Mouse (Mus musculus): ENCODE data around the gene Arhgap35. TPM values are rescaled to one million over a fixed set of nuclear protein-coding genes. Genes with fewer than 3 reads are reported as not detected.

Gene Arhgap35
- polyA plus RNA-seq, 1 experiment from 2014 or later = 3.4 TPM

- no peak for ATAC-seq
- Histone ChIP-seq H3K4me3 (ENCODE audit: low read depth, low read length) (no peak overlapping the region), H3K36me3 (ENCODE audit: control insufficient read depth, insufficient read depth) (no peaks in the 10 kb centered on the region), H3K4me2 (replicated peaks; ENCODE audit: low read depth) (no peak overlapping the region), H3K27ac (ENCODE audit: low read depth, low read length) (no peak overlapping the region), H3K9me3 (ENCODE audit: control insufficient read depth) (no peaks in the 10 kb centered on the region), H3K27me3 (replicated peaks; ENCODE audit: control insufficient read depth, insufficient read depth, low read length) (0 out of 2 replicates have a peak, but pooled peaks cover 4% of the 10 kb centered on the region), H3K9ac (ENCODE audit: low read depth, low read length) (no peak overlapping the region), H3K4me1 (replicated peaks; ENCODE audit: control insufficient read depth, insufficient read depth, low read length) (no peaks in the 10 kb centered on the region)
- no peak for TF ChIP-seq CTCF (IDR thresholded peaks at IDR 0.05; ENCODE audit: low read depth)
- 81% methylated on average over 8 of the region's 8 CpGs for WGBS
Measured at GRCm38 (mm10) chr7:16621066-16621622, 6.4 kb upstream of the Arhgap35 start.

- Histone ChIP-seq H3K4me3 (ENCODE audit: low read depth, low read length) (peak overlapping the region; percentile 19), H3K36me3 (ENCODE audit: control insufficient read depth, insufficient read depth) (no peaks in the 10 kb centered on the region), H3K4me1 (replicated peaks; ENCODE audit: control insufficient read depth, insufficient read depth, low read length) (no peaks in the 10 kb centered on the region), H3K27me3 (replicated peaks; ENCODE audit: control insufficient read depth, insufficient read depth, low read length) (0 out of 2 replicates have a peak, but pooled peaks cover 4% of the 10 kb centered on the region), H3K9ac (ENCODE audit: low read depth, low read length) (peak overlapping the region; percentile 40), H3K4me2 (replicated peaks; ENCODE audit: low read depth) (peak overlapping the region; percentile 61), H3K27ac (ENCODE audit: low read depth, low read length) (peak overlapping the region; percentile 41), H3K9me3 (ENCODE audit: control insufficient read depth) (no peaks in the 10 kb centered on the region)
- no peak for ATAC-seq
- WGBS = 3% methylated on average over 30 of the region's 30 CpGs
- peak; percentile 80 for TF ChIP-seq CTCF (IDR thresholded peaks at IDR 0.05; ENCODE audit: low read depth)
Measured at GRCm38 (mm10) chr7:16618661-16619211, 3.9 kb upstream of the Arhgap35 start.

- no peak overlapping the region for H3K9ac ChIP-seq (ENCODE audit: low read depth, low read length)
- no peaks in the 10 kb centered on the region for H3K9me3 ChIP-seq (ENCODE audit: control insufficient read depth)
- 21% methylated on average over 2 of the region's 2 CpGs for WGBS
- H3K27me3 ChIP-seq (replicated peaks; ENCODE audit: control insufficient read depth, insufficient read depth, low read length) = 0 out of 2 replicates have a peak, but pooled peaks cover 4% of the 10 kb centered on the region
- H3K36me3 ChIP-seq (ENCODE audit: control insufficient read depth, insufficient read depth) = no peaks in the 10 kb centered on the region
- peak; percentile 80 for TF ChIP-seq CTCF (IDR thresholded peaks at IDR 0.05; ENCODE audit: low read depth)
- H3K4me3 ChIP-seq (ENCODE audit: low read depth, low read length) = no peak overlapping the region
- no peak overlapping the region for H3K4me2 ChIP-seq (replicated peaks; ENCODE audit: low read depth)
- H3K4me1 ChIP-seq (replicated peaks; ENCODE audit: control insufficient read depth, insufficient read depth, low read length) = no peaks in the 10 kb centered on the region
- H3K27ac ChIP-seq (ENCODE audit: low read depth, low read length) = no peak overlapping the region
- no peak for ATAC-seq
Measured at GRCm38 (mm10) chr7:16617045-16617444, 2.3 kb upstream of the Arhgap35 start.

- Histone ChIP-seq H3K9me3 (ENCODE audit: control insufficient read depth) (no peaks in the 10 kb centered on the region), H3K27ac (ENCODE audit: low read depth, low read length) (peak overlapping the region; percentile 98), H3K4me1 (replicated peaks; ENCODE audit: control insufficient read depth, insufficient read depth, low read length) (no peaks in the 10 kb centered on the region), H3K27me3 (replicated peaks; ENCODE audit: control insufficient read depth, insufficient read depth, low read length) (0 out of 2 replicates have a peak, but pooled peaks cover 4% of the 10 kb centered on the region), H3K9ac (ENCODE audit: low read depth, low read length) (peak overlapping the region; percentile 94), H3K4me2 (replicated peaks; ENCODE audit: low read depth) (peak overlapping the region; percentile 89), H3K36me3 (ENCODE audit: control insufficient read depth, insufficient read depth) (no peaks in the 10 kb centered on the region), H3K4me3 (ENCODE audit: low read depth, low read length) (peak overlapping the region; percentile 98)
- ATAC-seq = peak; percentile 50
- no peak for TF ChIP-seq CTCF (IDR thresholded peaks at IDR 0.05; ENCODE audit: low read depth)
- WGBS = 2% methylated on average over 26 of the region's 101 CpGs
Measured at GRCm38 (mm10) chr7:16614171-16614887, 464 bp downstream of the Arhgap35 start.

GRCm38 (mm10) chr7:16613461-16614170, 1.2 kb downstream of the Arhgap35 start:
- H3K4me1 ChIP-seq (replicated peaks; ENCODE audit: control insufficient read depth, insufficient read depth, low read length) = no peaks in the 10 kb centered on the region

GRCm38 (mm10) chr7:16610345-16610744, 4.4 kb downstream of the Arhgap35 start:
- H3K4me2 ChIP-seq (replicated peaks; ENCODE audit: low read depth) = no peak overlapping the region
- ATAC-seq = no peak
- H3K27ac ChIP-seq (ENCODE audit: low read depth, low read length) = no peak overlapping the region
- no peaks in the 10 kb centered on the region for H3K27me3 ChIP-seq (replicated peaks; ENCODE audit: control insufficient read depth, insufficient read depth, low read length)
- H3K9me3 ChIP-seq (ENCODE audit: control insufficient read depth) = no peaks in the 10 kb centered on the region
- no peak overlapping the region for H3K4me3 ChIP-seq (ENCODE audit: low read depth, low read length)
- 92% methylated on average over 2 of the region's 2 CpGs for WGBS
- no peak for TF ChIP-seq CTCF (IDR thresholded peaks at IDR 0.05; ENCODE audit: low read depth)
- no peak overlapping the region for H3K9ac ChIP-seq (ENCODE audit: low read depth, low read length)
- H3K4me1 ChIP-seq (replicated peaks; ENCODE audit: control insufficient read depth, insufficient read depth, low read length) = no peaks in the 10 kb centered on the region
- H3K36me3 ChIP-seq (ENCODE audit: control insufficient read depth, insufficient read depth) = no peaks in the 10 kb centered on the region

More at GRCm38 (mm10) chr7:16613461-16614170, 1.2 kb downstream of the Arhgap35 start:
- Histone ChIP-seq H3K9me3 (ENCODE audit: control insufficient read depth) (no peaks in the 10 kb centered on the region), H3K36me3 (ENCODE audit: control insufficient read depth, insufficient read depth) (no peaks in the 10 kb centered on the region), H3K4me3 (ENCODE audit: low read depth, low read length) (peak overlapping the region; percentile 98), H3K9ac (ENCODE audit: low read depth, low read length) (peak overlapping the region; percentile 94), H3K4me2 (replicated peaks; ENCODE audit: low read depth) (peak overlapping the region; percentile 89), H3K27me3 (replicated peaks; ENCODE audit: control insufficient read depth, insufficient read depth, low read length) (0 out of 2 replicates have a peak, but pooled peaks cover 2% of the 10 kb centered on the region), H3K27ac (ENCODE audit: low read depth, low read length) (peak overlapping the region; percentile 98; the same call in 1 of the 2 replicates)
- TF ChIP-seq CTCF (IDR thresholded peaks at IDR 0.05; ENCODE audit: low read depth) = no peak
- ATAC-seq = no peak
- 8% methylated on average over 20 of the region's 20 CpGs for WGBS

Measured in intestine, postnatal 0 days (tissue).